Mouse (Mus musculus) olfactory bulb, adult 2 months (tissue): ENCODE results near the gene Hadh.

Experiments used
- CTCF ChIP-seq: fragments of 200-500 bp; IDR thresholded peaks from 2 replicates; pipeline ENCODE4 v1.5.1; 2012; ENCODE audit warnings: low read depth, mild to moderate bottlenecking, low read length, moderate library complexity; ENCODE audit not compliant: insufficient read depth
- POLR2A ChIP-seq: fragments of 200-500 bp; IDR thresholded peaks from 2 replicates; pipeline ENCODE4 v1.6.1; 2012; ENCODE audit warnings: mild to moderate bottlenecking, low read depth, low read length, moderate library complexity; ENCODE audit not compliant: insufficient read depth

- TF ChIP-seq CTCF (no peak), POLR2A (no peak)
Observed at GRCm38 (mm10) chr3:131271559-131272373, at the start of gene Hadh.
